Mouse (Mus musculus): ENCODE data around the gene Jam3. TPM values are rescaled to one million over a fixed set of nuclear protein-coding genes. Genes with fewer than 3 reads are reported as not detected.

The Jam3 gene
- polyA plus RNA-seq, 1 experiment from 2014 or later, result 100 TPM

Other genes with a start within 250 kb of the Jam3 start
- gene Gm1110, start 232.3 kb downstream of the Jam3 start, polyA plus RNA-seq (2016; fragmentation: Nextera tagmentation; extraction: Ambion mirVana), result not detected in 2 replicates
- 45.8 and 53.3 TPM in 2 replicates for gene Acad8, start 155.9 kb downstream of the Jam3 start, polyA plus RNA-seq (2016; fragmentation: Nextera tagmentation; extraction: Ambion mirVana)
- 173 and 176 TPM in 2 replicates for gene Thyn1, start 155.7 kb downstream of the Jam3 start, polyA plus RNA-seq (2016; fragmentation: Nextera tagmentation; extraction: Ambion mirVana)
- gene Vps26b, start 125.4 kb downstream of the Jam3 start, polyA plus RNA-seq (2016; fragmentation: Nextera tagmentation; extraction: Ambion mirVana), result 36.2 and 37.4 TPM in 2 replicates
- gene Ncapd3, start 125.2 kb downstream of the Jam3 start, polyA plus RNA-seq (2016; fragmentation: Nextera tagmentation; extraction: Ambion mirVana), result 38.1 and 42.2 TPM in 2 replicates
- 4.2 and 4.8 TPM in 2 replicates for gene Igsf9b, start 143.8 kb upstream of the Jam3 start, polyA plus RNA-seq (2016; fragmentation: Nextera tagmentation; extraction: Ambion mirVana)
- gene Spata19, start 241.4 kb upstream of the Jam3 start, polyA plus RNA-seq (2016; fragmentation: Nextera tagmentation; extraction: Ambion mirVana), result not detected in 2 replicates